Comparison of ENCODE assay signal across 10 mouse cellular contexts in the genomic region with DNA sequence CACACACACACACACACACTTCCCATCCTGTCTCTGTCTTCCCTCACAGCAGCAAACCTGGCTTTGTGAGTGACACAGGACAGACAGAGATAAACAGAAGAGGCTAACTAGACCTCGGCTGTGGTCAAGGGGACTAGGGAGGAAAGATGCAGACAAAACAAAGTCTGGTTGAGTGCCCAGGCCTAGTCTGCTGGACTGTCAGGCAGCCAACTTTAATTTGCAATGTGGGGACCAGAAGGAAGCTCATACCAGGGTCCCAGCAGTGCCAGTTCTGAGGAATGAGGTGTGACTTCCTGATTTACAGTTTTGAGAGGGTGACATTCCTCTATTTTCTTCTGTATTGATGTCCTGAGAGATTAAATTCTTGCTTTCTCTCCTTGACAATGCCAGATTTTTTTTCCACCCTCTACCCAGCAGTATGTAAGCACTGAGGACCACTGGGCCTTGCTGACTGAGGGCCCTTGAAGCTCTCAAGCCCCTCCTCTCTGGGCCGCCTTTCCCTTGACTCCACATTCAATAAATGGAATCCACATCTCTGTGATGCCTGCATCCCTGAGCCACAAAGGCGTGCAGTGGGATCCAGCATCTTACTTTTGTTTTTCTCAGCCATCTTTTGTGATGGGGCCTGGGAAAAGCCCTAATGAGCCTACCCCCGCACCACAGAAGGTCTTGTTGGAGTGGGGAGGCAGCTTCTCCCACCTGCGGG.
A peak's percentile ranks its signal among the peaks of the same experiment; 100 is the strongest.
DNase-seq lines count a peak whose midpoint lies in the region; ATAC-seq and TF ChIP-seq lines count a peak whose summit lies in the region.
"Had no signal": no experiment of that assay in that cellular context is flagged by ENCODE, and none has a peak within 500 bp of the region (broad histone marks: within the 10 kb centered on the region; RNA-seq: fewer than 3 reads in every experiment).

No protein-coding gene starts in this region.

- H3K4me1 ChIP-seq in embryonic facial prominence, embryonic 15.5 days: peaks cover 22% of the 10 kb centered on the region
- H3K4me1 ChIP-seq in hindbrain, embryonic 13.5 days (replicated peaks): peaks cover 21% of the 10 kb centered on the region
- peaks cover 18% of the 10 kb centered on the region for H3K4me1 ChIP-seq in midbrain, embryonic 14.5 days (ENCODE audit: control insufficient read depth, insufficient read depth, low read length)
- H3K4me1 ChIP-seq in liver, embryonic 12.5 days: peaks cover 16% of the 10 kb centered on the region
- no peaks in the 10 kb centered on the region for H3K4me1 ChIP-seq in intestine, postnatal 0 days (replicated peaks; ENCODE audit: control insufficient read depth, insufficient read depth, low read length)

- H3K4me3 ChIP-seq in gastrocnemius, adult 2 months: no peak overlapping the region; the same call in 1 of the 2 replicates
- H3K4me3 ChIP-seq in embryonic facial prominence, embryonic 15.5 days (replicated peaks): no peak overlapping the region
- no peak overlapping the region for H3K4me3 ChIP-seq in hindbrain, embryonic 13.5 days
- H3K4me3 ChIP-seq in midbrain, embryonic 14.5 days (replicated peaks; ENCODE audit: low read depth, low read length): no peak overlapping the region
- no peak overlapping the region for H3K4me3 ChIP-seq in liver, embryonic 12.5 days
- H3K4me3 ChIP-seq in intestine, postnatal 0 days (ENCODE audit: low read depth, low read length): no peak overlapping the region

- H3K27ac ChIP-seq in gastrocnemius, adult 2 months: peak overlapping the region; percentile 63
- H3K27ac ChIP-seq in embryonic facial prominence, embryonic 15.5 days (replicated peaks): peak overlapping the region; percentile 79
- H3K27ac ChIP-seq in hindbrain, embryonic 13.5 days: peak overlapping the region; percentile 80
- peak overlapping the region; percentile 72 for H3K27ac ChIP-seq in midbrain, embryonic 14.5 days (replicated peaks; ENCODE audit: low read depth, low read length)
- no peak overlapping the region for H3K27ac ChIP-seq in liver, embryonic 12.5 days
- no peak overlapping the region for H3K27ac ChIP-seq in intestine, postnatal 0 days (ENCODE audit: low read depth, low read length)
- H3K27ac ChIP-seq: liver, embryonic 14.5 days had no signal

- intact Hi-C loops in gastrocnemius, adult 2 months (cut with DNase I): no loop called here

- 0 out of 2 replicates have a peak overlapping the region, but pooled peaks have one; percentile 19 for H3K4me2 ChIP-seq in embryonic facial prominence, embryonic 15.5 days (replicated peaks)
- H3K4me2 ChIP-seq in hindbrain, embryonic 13.5 days: peak overlapping the region; percentile 25; the same call in 1 of the 2 replicates
- H3K4me2 ChIP-seq in midbrain, embryonic 14.5 days (ENCODE audit: low read length): peak overlapping the region; percentile 11; the same call in 1 of the 2 replicates
- H3K4me2 ChIP-seq in liver, embryonic 12.5 days: no peak overlapping the region
- H3K4me2 ChIP-seq in intestine, postnatal 0 days (replicated peaks; ENCODE audit: low read depth): no peak overlapping the region

- H3K9ac ChIP-seq in embryonic facial prominence, embryonic 15.5 days: no peak overlapping the region
- peak overlapping the region; percentile 49 for H3K9ac ChIP-seq in hindbrain, embryonic 13.5 days
- peak overlapping the region; percentile 18; the same call in 1 of the 2 replicates for H3K9ac ChIP-seq in midbrain, embryonic 14.5 days (replicated peaks; ENCODE audit: low read length)
- no peak overlapping the region for H3K9ac ChIP-seq in liver, embryonic 12.5 days
- no peak overlapping the region for H3K9ac ChIP-seq in intestine, postnatal 0 days (ENCODE audit: low read depth, low read length)
- H3K9ac ChIP-seq: liver, embryonic 14.5 days had no signal

- H3K9me3 ChIP-seq in embryonic facial prominence, embryonic 15.5 days (replicated peaks): no peaks in the 10 kb centered on the region
- no peaks in the 10 kb centered on the region for H3K9me3 ChIP-seq in hindbrain, embryonic 13.5 days
- H3K9me3 ChIP-seq in midbrain, embryonic 14.5 days (ENCODE audit: control insufficient read depth, low read length): no peaks in the 10 kb centered on the region
- no peaks in the 10 kb centered on the region for H3K9me3 ChIP-seq in liver, embryonic 12.5 days (replicated peaks)
- H3K9me3 ChIP-seq in intestine, postnatal 0 days (ENCODE audit: control insufficient read depth): no peaks in the 10 kb centered on the region

- TF ChIP-seq CTCF in gastrocnemius, adult 2 months (IDR thresholded peaks at IDR 0.05): no peak
- no peak for TF ChIP-seq CTCF in intestine, postnatal 0 days (IDR thresholded peaks at IDR 0.05; ENCODE audit: low read depth)

- no peaks in the 10 kb centered on the region for H3K36me3 ChIP-seq in embryonic facial prominence, embryonic 15.5 days
- no peaks in the 10 kb centered on the region for H3K36me3 ChIP-seq in hindbrain, embryonic 13.5 days
- H3K36me3 ChIP-seq in midbrain, embryonic 14.5 days (ENCODE audit: control insufficient read depth, insufficient read depth, low read length): no peaks in the 10 kb centered on the region
- H3K36me3 ChIP-seq in liver, embryonic 12.5 days: no peaks in the 10 kb centered on the region
- no peaks in the 10 kb centered on the region for H3K36me3 ChIP-seq in intestine, postnatal 0 days (ENCODE audit: control insufficient read depth, insufficient read depth)

- no peak for DNase-seq in gastrocnemius, adult 2 months
- no peak for DNase-seq in gastrocnemius, postnatal 25 days
- DNase-seq in midbrain, embryonic 14.5 days: no peak
- DNase-seq in right cerebral cortex, postnatal 14 days: no peak
- DNase-seq: adrenal gland, adult 2 months had no signal

- 13% methylated on average over 5 of the region's 5 CpGs for WGBS in embryonic facial prominence, embryonic 15.5 days
- WGBS in hindbrain, embryonic 13.5 days: 10% methylated on average over 5 of the region's 5 CpGs
- WGBS in midbrain, embryonic 14.5 days: 16% methylated on average over 5 of the region's 5 CpGs
- 37% methylated on average over 5 of the region's 5 CpGs for WGBS in liver, embryonic 12.5 days (ENCODE audit: insufficient replicate concordance)
- 54% methylated on average over 5 of the region's 5 CpGs for WGBS in intestine, postnatal 0 days

- peak; percentile 55; the same call in 1 of the 2 replicates for ATAC-seq in embryonic facial prominence, embryonic 15.5 days (ENCODE audit: insufficient number of reproducible peaks, low FRiP score, low TSS enrichment, low read depth)
- ATAC-seq in hindbrain, embryonic 13.5 days (ENCODE audit: low FRiP score): peak; percentile 85
- peak; percentile 83; the same call in 1 of the 2 replicates for ATAC-seq in midbrain, embryonic 14.5 days (ENCODE audit: low FRiP score, low TSS enrichment)
- no peak for ATAC-seq in liver, embryonic 12.5 days
- ATAC-seq in intestine, postnatal 0 days: no peak

- H3K27me3 ChIP-seq in embryonic facial prominence, embryonic 15.5 days: no peaks in the 10 kb centered on the region
- no peaks in the 10 kb centered on the region for H3K27me3 ChIP-seq in hindbrain, embryonic 13.5 days
- no peaks in the 10 kb centered on the region for H3K27me3 ChIP-seq in midbrain, embryonic 14.5 days (ENCODE audit: control insufficient read depth, insufficient read depth, low read length)
- H3K27me3 ChIP-seq in liver, embryonic 12.5 days (replicated peaks): no peaks in the 10 kb centered on the region
- no peaks in the 10 kb centered on the region for H3K27me3 ChIP-seq in intestine, postnatal 0 days (replicated peaks; ENCODE audit: control insufficient read depth, insufficient read depth, low read length)

Comparison
In these comparisons a context has a peak if more than half of its experiments do, and no peak if none do; other contexts are left out.
1. H3K27ac ChIP-seq: peak in gastrocnemius, adult 2 months (single experiment), embryonic facial prominence, embryonic 15.5 days (single experiment), hindbrain, embryonic 13.5 days (single experiment) and midbrain, embryonic 14.5 days (single experiment); none in liver, embryonic 12.5 days (single experiment) and intestine, postnatal 0 days (single experiment).
2. ATAC-seq: peak in embryonic facial prominence, embryonic 15.5 days (single experiment), hindbrain, embryonic 13.5 days (single experiment) and midbrain, embryonic 14.5 days (single experiment); none in liver, embryonic 12.5 days (single experiment) and intestine, postnatal 0 days (single experiment).
3. H3K4me2 ChIP-seq: peak in embryonic facial prominence, embryonic 15.5 days (single experiment), hindbrain, embryonic 13.5 days (single experiment) and midbrain, embryonic 14.5 days (single experiment); none in liver, embryonic 12.5 days (single experiment) and intestine, postnatal 0 days (single experiment).
4. H3K9ac ChIP-seq: peak in hindbrain, embryonic 13.5 days (single experiment) and midbrain, embryonic 14.5 days (single experiment); none in embryonic facial prominence, embryonic 15.5 days (single experiment), liver, embryonic 12.5 days (single experiment) and intestine, postnatal 0 days (single experiment).